Mouse (Mus musculus) kidney, embryonic 16.5 days (tissue): ENCODE results near the gene Ephb1. TPM values are rescaled to one million over a fixed set of nuclear protein-coding genes. Genes with fewer than 3 reads are reported as not detected.

Experiments used
- ATAC-seq: fragments of 200-750 bp; cut with Nextera tagmentation; 2 replicates; pipeline ENCODE4 v1.8.0; 2017; ENCODE audit warnings: moderate TSS enrichment; ENCODE audit not compliant: low FRiP score, low TSS enrichment
- H3K27ac ChIP-seq: fragments of 300-500 bp; sonication (generic); 2 replicates; pipeline ENCODE4 v1.5.1; 2014; ENCODE audit warnings: low read length
- H3K27me3 ChIP-seq: fragments of 300-500 bp; sonication (generic); 2 replicates; pipeline ENCODE4 v1.6.1; 2014; ENCODE audit warnings: low read length, control low read depth, mixed read lengths; ENCODE audit not compliant: insufficient read depth
- H3K36me3 ChIP-seq: fragments of 300-500 bp; sonication (generic); 2 replicates; pipeline ENCODE4 v1.6.1; 2014; ENCODE audit warnings: low read length, control low read depth, mixed read lengths; ENCODE audit not compliant: insufficient read depth
- H3K4me1 ChIP-seq: fragments of 300-500 bp; sonication (generic); 2 replicates; pipeline ENCODE4 v1.6.1; 2014; ENCODE audit warnings: low read length, control low read depth, mixed read lengths; ENCODE audit not compliant: insufficient read depth
- H3K4me2 ChIP-seq: fragments of 300-500 bp; sonication (generic); replicated peaks from 2 replicates; pipeline ENCODE4 v1.6.1; 2014; ENCODE audit warnings: low read depth, low read length
- H3K4me3 ChIP-seq: fragments of 300-500 bp; sonication (generic); 2 replicates; pipeline ENCODE4 v1.5.1; 2014; ENCODE audit warnings: mild to moderate bottlenecking, low read length
- H3K9ac ChIP-seq: fragments of 300-500 bp; sonication (generic); replicated peaks from 2 replicates; pipeline ENCODE4 v1.6.1; 2014; ENCODE audit warnings: low read length
- H3K9me3 ChIP-seq: fragments of 300-500 bp; sonication (generic); 2 replicates; pipeline ENCODE4 v1.6.1; 2016; ENCODE audit warnings: low read length, control low read depth
- WGBS: fragments of 180-500 bp; shearing (Covaris S2); extraction: QIAGEN DNeasy Blood & Tissue Kit; methylation state at CpG from one replicate; pipeline ENCODE4 v1.1.7; 2014; 5-methylcytosine and 5-hydroxymethylcytosine counted together
- polyA plus RNA-seq: library from polyadenylated mRNA; unstranded; fragments of >200 nt; fragmentation: Nextera tagmentation; extraction: Ambion mirVana; gene quantifications from 2 replicates; pipeline ENCODE4 v1.2.1, GENCODE M21; 2015

Ephb1 gene
- polyA plus RNA-seq, 1 experiment from 2014 or later = 4.1 TPM

- no peak overlapping the region for H3K4me2 ChIP-seq
- H3K9ac ChIP-seq = no peak overlapping the region
- H3K27me3 ChIP-seq = no peaks in the 10 kb centered on the region
- no peak for ATAC-seq
- no peaks in the 10 kb centered on the region for H3K9me3 ChIP-seq
- H3K4me1 ChIP-seq = peaks cover 6% of the 10 kb centered on the region; the same call in 1 of the 2 replicates
- no peak overlapping the region for H3K27ac ChIP-seq
- H3K36me3 ChIP-seq = no peaks in the 10 kb centered on the region
- no peak overlapping the region for H3K4me3 ChIP-seq
- 29% methylated on average over 4 of the region's 4 CpGs for WGBS
These were observed 114.3 kb downstream of the Ephb1 start for GRCm38 (mm10) chr9:102240215-102240614.

DNA sequence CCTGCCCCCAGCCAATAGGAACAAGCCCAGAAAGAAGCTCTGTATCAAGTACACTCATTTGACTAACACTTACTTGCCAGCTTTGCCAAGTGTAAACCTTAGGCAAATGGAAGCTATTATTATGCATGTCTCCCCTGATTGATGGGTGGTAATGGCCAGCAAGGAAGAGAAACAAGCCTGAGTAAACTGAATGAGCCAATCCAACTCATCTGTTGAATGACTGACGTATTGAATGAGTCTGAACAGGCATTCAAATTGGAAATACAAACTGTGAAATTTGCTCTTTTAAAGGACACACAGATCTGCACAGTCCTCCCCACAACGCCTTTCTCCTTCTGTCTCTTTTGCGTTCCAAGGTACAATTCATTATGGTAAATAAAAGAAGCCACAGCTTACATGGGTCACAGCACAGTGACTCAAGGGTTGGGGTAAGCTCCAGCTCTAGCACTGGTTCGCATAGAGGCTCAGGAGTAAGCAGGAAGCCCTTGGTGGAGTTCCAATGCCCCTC, 119.0 kb downstream of the Ephb1 start:
- H3K9me3 ChIP-seq = no peaks in the 10 kb centered on the region
- H3K4me2 ChIP-seq = no peak overlapping the region
- H3K27me3 ChIP-seq = no peaks in the 10 kb centered on the region
- no peaks in the 10 kb centered on the region for H3K36me3 ChIP-seq
- WGBS = 59% methylated on average over 4 of the region's 4 CpGs
- H3K9ac ChIP-seq = no peak overlapping the region
- ATAC-seq = no peak
- no peaks in the 10 kb centered on the region; the same call in 1 of the 2 replicates for H3K4me1 ChIP-seq
- no peak overlapping the region for H3K27ac ChIP-seq
- no peak overlapping the region for H3K4me3 ChIP-seq

DNA sequence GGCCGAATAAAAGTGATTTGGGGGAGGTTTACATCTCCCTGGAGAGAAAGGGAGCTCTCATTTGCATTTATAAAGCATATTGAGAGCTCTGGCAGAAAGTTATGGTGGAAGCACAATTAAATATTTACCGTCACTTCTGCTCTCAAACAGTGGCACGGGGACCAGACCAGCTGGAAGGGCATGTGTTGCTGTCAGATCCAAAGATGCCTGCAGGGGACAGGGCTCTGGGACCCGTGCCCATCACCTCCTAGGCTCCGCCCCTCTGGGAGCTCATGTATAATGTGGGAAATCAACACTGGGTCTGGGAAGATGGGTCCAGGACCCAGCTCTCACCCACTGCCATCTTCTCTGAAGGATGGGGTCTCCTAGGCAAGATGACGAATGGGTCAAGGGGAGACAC, 123.2 kb downstream of the Ephb1 start:
- Histone ChIP-seq H3K9ac (no peak overlapping the region), H3K27me3 (no peaks in the 10 kb centered on the region), H3K36me3 (no peaks in the 10 kb centered on the region), H3K9me3 (no peaks in the 10 kb centered on the region), H3K4me1 (no peaks in the 10 kb centered on the region; the same call in 1 of the 2 replicates), H3K4me3 (no peak overlapping the region), H3K27ac (no peak overlapping the region), H3K4me2 (no peak overlapping the region)
- no peak for ATAC-seq
- WGBS = 80% methylated on average over 6 of the region's 6 CpGs

GRCm38 (mm10) chr9:102216746-102217566, 137.5 kb downstream of the Ephb1 start:
- Histone ChIP-seq H3K9ac (no peak overlapping the region), H3K4me1 (no peaks in the 10 kb centered on the region), H3K27ac (no peak overlapping the region), H3K4me3 (no peak overlapping the region), H3K9me3 (no peaks in the 10 kb centered on the region), H3K36me3 (no peaks in the 10 kb centered on the region), H3K27me3 (no peaks in the 10 kb centered on the region), H3K4me2 (no peak overlapping the region)
- 59% methylated on average over 7 of the region's 7 CpGs for WGBS
- ATAC-seq = no peak

GRCm38 (mm10) chr9:102212036-102212383, 142.5 kb downstream of the Ephb1 start:
- no peak overlapping the region for H3K4me2 ChIP-seq
- no peak for ATAC-seq
- WGBS = 63% methylated on average over 1 of the region's 1 CpGs

DNA sequence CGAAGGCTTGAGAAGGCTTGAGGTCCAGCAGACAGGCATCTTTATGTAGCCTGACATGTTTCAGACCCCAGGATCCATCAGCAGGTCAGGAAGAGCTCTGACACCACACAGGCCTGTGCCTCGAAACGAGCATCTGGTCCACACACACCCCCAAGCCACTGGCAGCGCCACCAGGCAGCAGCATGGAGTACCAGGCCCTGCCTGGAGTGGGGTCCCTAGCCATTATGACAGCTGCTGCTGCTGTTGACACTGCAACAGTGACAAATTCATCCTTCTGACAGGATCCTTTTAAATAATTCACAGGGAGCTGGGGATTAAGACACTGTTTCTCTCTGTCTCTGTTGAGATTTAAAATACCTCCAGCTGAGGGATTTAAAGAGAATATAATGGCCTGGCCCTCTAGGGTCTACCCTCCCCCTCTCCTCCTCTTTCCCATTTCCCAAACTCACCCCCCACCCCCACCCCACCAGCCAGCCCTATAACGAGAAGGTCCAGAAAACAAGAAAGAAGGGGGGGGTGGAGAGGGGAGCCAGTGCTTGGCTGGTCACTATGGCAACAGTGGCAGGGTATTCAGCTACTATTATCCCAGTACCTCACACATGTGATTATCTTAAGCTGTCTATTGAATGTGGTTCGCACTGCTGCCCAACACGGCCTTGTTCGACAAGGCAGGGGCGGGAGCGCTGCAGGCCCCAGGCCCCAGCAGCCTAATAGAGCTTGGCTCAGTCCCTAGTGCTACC, 143.0 kb downstream of the Ephb1 start:
- no peak for ATAC-seq
- H3K36me3 ChIP-seq = no peaks in the 10 kb centered on the region
- H3K27me3 ChIP-seq = no peaks in the 10 kb centered on the region
- no peaks in the 10 kb centered on the region for H3K9me3 ChIP-seq
- no peak overlapping the region for H3K9ac ChIP-seq
- H3K27ac ChIP-seq = no peak overlapping the region
- H3K4me3 ChIP-seq = no peak overlapping the region
- H3K4me1 ChIP-seq = no peaks in the 10 kb centered on the region
- WGBS = 53% methylated on average over 10 of the region's 10 CpGs
- no peak overlapping the region for H3K4me2 ChIP-seq

More at GRCm38 (mm10) chr9:102212036-102212383, 142.5 kb downstream of the Ephb1 start:
- H3K9me3 ChIP-seq = no peaks in the 10 kb centered on the region
- H3K4me1 ChIP-seq = no peaks in the 10 kb centered on the region
- H3K27ac ChIP-seq = no peak overlapping the region
- H3K36me3 ChIP-seq = no peaks in the 10 kb centered on the region
- H3K4me3 ChIP-seq = no peak overlapping the region
- H3K27me3 ChIP-seq = no peaks in the 10 kb centered on the region
- no peak overlapping the region for H3K9ac ChIP-seq

DNA sequence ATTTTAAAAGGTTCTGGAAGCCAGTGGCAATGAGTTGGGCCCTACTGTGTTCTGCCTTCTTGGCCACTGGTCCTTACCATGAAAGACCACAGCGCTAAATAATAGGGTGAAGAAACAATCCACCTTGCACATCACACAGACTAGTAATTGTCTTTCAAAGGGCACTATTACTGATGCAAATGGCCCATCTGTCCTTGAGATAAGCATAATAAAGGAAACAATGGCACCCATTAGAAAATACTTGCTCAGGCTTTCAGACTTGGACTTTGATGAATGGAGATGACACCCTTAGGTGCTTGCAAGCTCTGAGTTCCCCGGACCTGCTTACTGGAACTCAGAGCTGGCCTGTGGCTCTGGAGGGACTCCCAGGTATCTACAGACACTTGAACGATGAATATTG, 149.0 kb downstream of the Ephb1 start:
- no peaks in the 10 kb centered on the region for H3K9me3 ChIP-seq
- no peak overlapping the region for H3K9ac ChIP-seq
- H3K4me3 ChIP-seq = no peak overlapping the region
- no peak overlapping the region for H3K4me2 ChIP-seq
- no peaks in the 10 kb centered on the region for H3K27me3 ChIP-seq
- H3K27ac ChIP-seq = no peak overlapping the region
- no peak for ATAC-seq
- no peaks in the 10 kb centered on the region for H3K36me3 ChIP-seq
- 50% methylated on average over 3 of the region's 3 CpGs for WGBS
- H3K4me1 ChIP-seq = no peaks in the 10 kb centered on the region

GRCm38 (mm10) chr9:102201867-102202266, 152.6 kb downstream of the Ephb1 start:
- H3K36me3 ChIP-seq = no peaks in the 10 kb centered on the region
- WGBS = 73% methylated on average over 5 of the region's 5 CpGs
- no peak for ATAC-seq
- H3K4me3 ChIP-seq = no peak overlapping the region
- H3K9me3 ChIP-seq = no peaks in the 10 kb centered on the region
- H3K4me2 ChIP-seq = no peak overlapping the region
- H3K27ac ChIP-seq = no peak overlapping the region
- no peaks in the 10 kb centered on the region for H3K4me1 ChIP-seq
- no peaks in the 10 kb centered on the region for H3K27me3 ChIP-seq
- H3K9ac ChIP-seq = no peak overlapping the region

DNA sequence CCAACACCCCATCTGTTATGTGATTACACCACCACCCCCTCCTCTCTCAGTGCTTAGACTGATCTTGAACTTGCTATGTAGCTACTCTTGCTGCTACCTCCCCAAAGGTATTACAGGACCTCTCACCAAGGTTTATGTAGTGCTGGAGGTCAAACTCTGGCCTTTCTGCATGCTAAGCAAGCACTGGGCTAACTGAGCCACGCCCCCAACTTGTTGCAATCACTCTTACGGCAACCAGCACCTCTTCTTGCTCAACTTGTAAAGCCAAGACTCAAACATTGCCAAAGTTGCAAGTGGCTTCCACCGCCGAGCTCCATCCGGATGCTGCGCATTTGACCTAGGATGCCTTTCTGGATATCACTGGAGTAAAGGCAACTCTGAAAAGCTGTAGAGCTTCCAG, 157.6 kb downstream of the Ephb1 start:
- no peaks in the 10 kb centered on the region for H3K4me1 ChIP-seq
- H3K36me3 ChIP-seq = no peaks in the 10 kb centered on the region
- H3K27ac ChIP-seq = no peak overlapping the region
- no peaks in the 10 kb centered on the region for H3K27me3 ChIP-seq
- no peak overlapping the region for H3K4me2 ChIP-seq
- no peak for ATAC-seq
- 97% methylated on average over 6 of the region's 6 CpGs for WGBS
- no peak overlapping the region for H3K4me3 ChIP-seq
- H3K9me3 ChIP-seq = no peaks in the 10 kb centered on the region
- no peak overlapping the region for H3K9ac ChIP-seq

DNA sequence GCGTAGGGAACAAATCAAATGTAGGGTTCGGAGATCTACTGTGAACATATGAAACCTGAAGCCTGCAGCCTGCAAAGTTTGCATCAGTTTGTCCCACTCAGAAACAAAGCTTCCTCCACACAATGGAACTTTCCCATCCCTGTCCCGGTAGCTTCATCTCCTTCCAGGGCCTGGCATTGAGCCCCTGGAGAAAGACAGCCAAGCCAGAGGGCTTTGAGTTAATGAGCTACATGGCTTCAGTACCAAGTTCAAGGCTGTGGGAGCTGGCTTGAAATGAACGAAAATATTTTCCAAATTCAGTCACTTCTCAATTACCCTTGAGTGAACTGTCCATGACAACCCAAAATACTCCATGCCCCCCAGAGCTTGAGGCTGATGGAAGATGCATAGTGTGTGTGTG, 160.4 kb downstream of the Ephb1 start:
- ATAC-seq = no peak
- no peaks in the 10 kb centered on the region for H3K9me3 ChIP-seq
- H3K27ac ChIP-seq = no peak overlapping the region
- WGBS = 77% methylated on average over 4 of the region's 4 CpGs
- no peak overlapping the region for H3K4me3 ChIP-seq
- H3K4me1 ChIP-seq = peaks cover 5% of the 10 kb centered on the region; the same call in 1 of the 2 replicates
- no peak overlapping the region for H3K9ac ChIP-seq
- H3K27me3 ChIP-seq = no peaks in the 10 kb centered on the region
- H3K36me3 ChIP-seq = no peaks in the 10 kb centered on the region
- no peak overlapping the region for H3K4me2 ChIP-seq
